8 mouse cellular contexts compared by ENCODE assay signal in genomic region chr12:83630936-83631335, GRCm38 (mm10). TPM values are rescaled to one million over a fixed set of nuclear protein-coding genes. Genes with fewer than 3 reads are reported as not detected.
A peak's percentile ranks its signal among the peaks of the same experiment; 100 is the strongest.
DNase-seq lines count a peak whose midpoint lies in the region; ATAC-seq and TF ChIP-seq lines count a peak whose summit lies in the region.
"Not testable (repeated sequence)": the region's sequence is repeated elsewhere in the genome, so short reads cannot be mapped to it uniquely, and the experiment has no call there.

TSS of gene Rbm25 (plus strand) at chr12:83631236.

- H3K9ac ChIP-seq in hindbrain, embryonic 12.5 days = peak within 1 kb of the TSS; percentile 99
- peak within 1 kb of the TSS; percentile 97 for H3K9ac ChIP-seq in liver, embryonic 12.5 days
- H3K9ac ChIP-seq in midbrain, embryonic 14.5 days (replicated peaks; ENCODE audit: low read length) = peak within 1 kb of the TSS; percentile 91

- WGBS in hindbrain, embryonic 12.5 days = no CpG with 5 or more reads among the region's 5 CpGs
- no CpG with 5 or more reads among the region's 5 CpGs for WGBS in liver, embryonic 12.5 days (ENCODE audit: insufficient replicate concordance)
- no CpG with 5 or more reads among the region's 5 CpGs for WGBS in midbrain, embryonic 14.5 days
- no CpG with 5 or more reads among the region's 5 CpGs for WGBS in thymus, adult 2 months

- not testable (repeated sequence) for TF ChIP-seq POLR2A in thymus, adult 2 months (IDR thresholded peaks at IDR 0.05; ENCODE audit: control insufficient read depth, extremely low read depth, insufficient read depth, low read length, poor library complexity)

- H3K36me3 ChIP-seq in erythroblast, embryonic 14.5 days (ENCODE audit: control insufficient read depth) = peaks cover 13% of the 10 kb centered on the region
- not testable (repeated sequence) for H3K36me3 ChIP-seq in hindbrain, embryonic 12.5 days; midbrain, embryonic 14.5 days (ENCODE audit: control insufficient read depth, insufficient read depth, low read length); thymus, adult 2 months (ENCODE audit: control insufficient read depth, insufficient read depth, low read length)
- peaks cover 11% of the 10 kb centered on the region for H3K36me3 ChIP-seq in liver, embryonic 12.5 days

- H3K27ac ChIP-seq in hindbrain, embryonic 12.5 days = peak within 1 kb of the TSS; percentile 95
- peak within 1 kb of the TSS; percentile 93 for H3K27ac ChIP-seq in liver, embryonic 12.5 days
- peak within 1 kb of the TSS; percentile 95 for H3K27ac ChIP-seq in midbrain, embryonic 14.5 days (replicated peaks; ENCODE audit: low read depth, low read length)
- peak within 1 kb of the TSS; percentile 38 for H3K27ac ChIP-seq in thymus, adult 2 months (ENCODE audit: control insufficient read depth, insufficient read depth, low read length)

- ATAC-seq in granulocyte monocyte progenitor cell, adult 5-6 weeks (replicated peaks; ENCODE audit: poor library complexity, severe bottlenecking); hindbrain, embryonic 12.5 days (ENCODE audit: low FRiP score); liver, embryonic 12.5 days; midbrain, embryonic 14.5 days (ENCODE audit: low FRiP score, low TSS enrichment): not testable (repeated sequence)

- TF ChIP-seq CTCF in thymus, adult 2 months (IDR thresholded peaks at IDR 0.05; ENCODE audit: borderline replicate concordance, control insufficient read depth, extremely low read depth, insufficient read depth, low read length, poor library complexity) = not testable (repeated sequence)

- H3K9me3 ChIP-seq in erythroblast, embryonic 14.5 days (ENCODE audit: control insufficient read depth, low read length); hindbrain, embryonic 12.5 days (replicated peaks); liver, embryonic 12.5 days (replicated peaks); midbrain, embryonic 14.5 days (ENCODE audit: control insufficient read depth, low read length): not testable (repeated sequence)

- H3K4me2 ChIP-seq in hindbrain, embryonic 12.5 days (replicated peaks) = peak within 1 kb of the TSS; percentile 68
- H3K4me2 ChIP-seq in liver, embryonic 12.5 days = peak within 1 kb of the TSS; percentile 74
- peak within 1 kb of the TSS; percentile 78 for H3K4me2 ChIP-seq in midbrain, embryonic 14.5 days (ENCODE audit: low read length)

- not testable (repeated sequence) for H3K27me3 ChIP-seq in erythroblast, embryonic 14.5 days (ENCODE audit: control insufficient read depth); hindbrain, embryonic 12.5 days; liver, embryonic 12.5 days (replicated peaks); midbrain, embryonic 14.5 days (ENCODE audit: control insufficient read depth, insufficient read depth, low read length); thymus, adult 2 months (ENCODE audit: control insufficient read depth, insufficient read depth, low read length)

- H3K4me1 ChIP-seq in erythroblast, embryonic 14.5 days (ENCODE audit: control insufficient read depth) = peaks cover 18% of the 10 kb centered on the region
- H3K4me1 ChIP-seq in hindbrain, embryonic 12.5 days; midbrain, embryonic 14.5 days (ENCODE audit: control insufficient read depth, insufficient read depth, low read length); thymus, adult 2 months (replicated peaks; ENCODE audit: control insufficient read depth, insufficient read depth, low read length): not testable (repeated sequence)
- peaks cover 21% of the 10 kb centered on the region for H3K4me1 ChIP-seq in liver, embryonic 12.5 days

- peak within 1 kb of the TSS; percentile 96 for H3K4me3 ChIP-seq in erythroblast, embryonic 14.5 days (replicated peaks)
- peak within 1 kb of the TSS; percentile 93 for H3K4me3 ChIP-seq in hindbrain, embryonic 12.5 days
- H3K4me3 ChIP-seq in liver, embryonic 12.5 days = peak within 1 kb of the TSS; percentile 98
- peak within 1 kb of the TSS; percentile 78 for H3K4me3 ChIP-seq in midbrain, embryonic 14.5 days (replicated peaks; ENCODE audit: low read depth, low read length)
- H3K4me3 ChIP-seq in thymus, adult 2 months (ENCODE audit: control insufficient read depth, insufficient read depth, low read length) = peak within 1 kb of the TSS; percentile 84

- not testable (repeated sequence) for DNase-seq in adrenal gland, postnatal 10 days; layer of hippocampus, postnatal 10 days (ENCODE audit: low spot score in 2 of 2); midbrain, embryonic 14.5 days; thymus, adult 2 months

RNA-seq across cellular contexts. Expression of gene Rbm25, which starts in this region (rescaled TPM):
- 100 to 1,000 TPM in 1 of 2 experiments, 10 to 100 TPM in 1; 78.9 to 126 TPM for total RNA-seq in adrenal gland, postnatal 10 days (2021)
- 5.2 and 6.1 TPM in 2 replicates for polyA plus RNA-seq in erythroblast, embryonic 14.5 days (2012)
- total RNA-seq in granulocyte monocyte progenitor cell, adult 5-6 weeks (2014; fragmentation: Nextera tagmentation) = 191 and 240 TPM in 2 replicates
- 177 and 275 TPM in 2 replicates for total RNA-seq in granulocyte monocyte progenitor cell, adult 5-6 weeks (2017)
- 286 and 304 TPM in 2 replicates for polyA plus RNA-seq in hindbrain, embryonic 12.5 days (2016; fragmentation: Nextera tagmentation; extraction: Ambion mirVana)
- 100 to 1,000 TPM; 123 to 148 TPM for total RNA-seq in layer of hippocampus, postnatal 10 days (2021)
- polyA plus RNA-seq in liver, embryonic 12.5 days (2016; fragmentation: Nextera tagmentation; extraction: Ambion mirVana) = 163 and 166 TPM in 2 replicates
- polyA plus RNA-seq in midbrain, embryonic 14.5 days (2014; fragmentation: Nextera tagmentation; extraction: Ambion mirVana) = 219 and 227 TPM in 2 replicates
- 45.1 and 49.2 TPM in 2 replicates for polyA plus RNA-seq in thymus, adult 2 months (2012; rRNA removed)

Comparison
In these comparisons a context has a peak if more than half of its experiments do, and no peak if none do; other contexts are left out.
1. H3K27ac ChIP-seq: peak in every context shown above with its lines; median percentile 95 in hindbrain, embryonic 12.5 days; 95 in midbrain, embryonic 14.5 days; 93 in liver, embryonic 12.5 days; 38 in thymus, adult 2 months.